Mouse (Mus musculus): ENCODE measurements around the gene Mia3.
A peak's percentile ranks its signal among the peaks of the same experiment; 100 is the strongest.

- TF ChIP-seq CTCF (IDR thresholded peaks at IDR 0.05) (0 out of 2 replicates have a peak, but pooled peaks have one; percentile 5), EP300 (IDR thresholded peaks at IDR 0.05) (no peak; the same call in 1 of the 2 replicates)
Observed at GRCm38 (mm10) chr1:183388426-183389406, 19.4 kb upstream of the Mia3 start, which contains the start of gene Taf1a.
